Mouse (Mus musculus) cerebellum, postnatal 25 days (tissue): ENCODE measurements around the gene Cped1.
"Not testable (repeated sequence)": the region's sequence is repeated elsewhere in the genome, so short reads cannot be mapped to it uniquely, and the experiment has no call there.

Experiments used
- DNase-seq, 2 experiments: peaks; one replicate each; pipeline ENCODE4 v3.0.0; 2021; ENCODE audit warnings: mixed read lengths in 2 of 2

Cped1 gene

GRCm38 (mm10) chr6:22086056-22086455 is 100.3 kb downstream of the Cped1 start:
- DNase-seq: no peak

DNA sequence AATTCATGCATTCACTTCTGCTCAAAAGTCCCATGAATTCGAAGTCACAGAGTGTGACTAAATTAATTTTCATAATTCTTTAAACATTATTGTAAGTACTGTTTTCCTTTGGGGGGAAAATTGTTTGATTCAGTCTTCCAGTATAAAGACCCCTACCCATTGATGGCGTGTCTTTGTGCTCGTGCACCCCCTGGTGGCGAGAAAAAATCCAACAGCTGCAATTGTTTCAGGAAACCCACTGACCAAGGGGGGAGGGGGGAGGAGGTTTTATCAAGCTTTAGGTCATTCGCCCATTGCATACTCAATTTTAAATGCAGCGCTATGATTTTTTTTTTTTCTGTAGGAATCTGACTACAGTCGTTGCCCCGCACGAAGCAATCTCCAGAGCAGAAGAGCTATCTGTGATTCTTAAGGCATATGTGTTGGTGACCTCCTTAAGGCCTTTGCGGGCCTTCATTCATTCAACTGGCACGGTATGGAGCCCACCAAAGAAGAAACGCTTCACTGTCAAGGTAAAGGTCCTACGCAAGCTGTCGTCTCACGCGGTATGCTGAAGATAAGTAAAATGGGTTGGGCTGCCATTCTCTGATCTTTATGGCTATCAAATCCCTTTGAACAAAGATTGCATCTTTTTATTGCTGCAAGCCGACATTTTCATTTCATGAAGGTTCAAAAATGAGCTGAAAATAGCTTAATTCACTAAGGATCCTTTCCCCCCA is 102.8 kb downstream of the Cped1 start:
- DNase-seq: peak in 1 of 2 experiments; percentile 22

- DNase-seq: no peak
Observed at GRCm38 (mm10) chr6:22091773-22092172, 106.1 kb downstream of the Cped1 start.

- DNase-seq: no peak
Observed at GRCm38 (mm10) chr6:22093792-22094191, 108.1 kb downstream of the Cped1 start.

GRCm38 (mm10) chr6:22097709-22098108 is 112.0 kb downstream of the Cped1 start:
- peak; percentile 13 to 59 for DNase-seq

- no peak for DNase-seq
Observed at GRCm38 (mm10) chr6:22099832-22100231, 114.1 kb downstream of the Cped1 start.

DNA sequence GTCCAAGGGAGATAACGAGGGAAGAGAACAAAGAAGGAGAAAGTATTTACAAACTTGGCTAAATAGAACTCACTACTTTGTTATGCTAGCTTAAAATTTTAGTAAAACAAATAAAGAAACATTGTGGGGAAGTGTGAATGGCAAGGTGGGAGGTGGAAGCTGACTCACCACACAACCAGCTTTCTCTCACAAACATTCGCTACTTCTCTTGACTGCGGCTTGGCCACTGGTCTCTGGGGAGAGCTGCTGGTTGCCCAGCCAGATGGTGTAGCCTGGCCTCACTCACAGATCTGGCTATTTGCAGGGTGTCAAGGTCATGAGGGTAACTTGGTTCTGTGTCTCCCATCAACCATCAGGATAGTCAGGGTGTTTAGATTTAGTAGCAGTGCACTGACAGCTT is 116.2 kb downstream of the Cped1 start:
- no peak for DNase-seq

DNA sequence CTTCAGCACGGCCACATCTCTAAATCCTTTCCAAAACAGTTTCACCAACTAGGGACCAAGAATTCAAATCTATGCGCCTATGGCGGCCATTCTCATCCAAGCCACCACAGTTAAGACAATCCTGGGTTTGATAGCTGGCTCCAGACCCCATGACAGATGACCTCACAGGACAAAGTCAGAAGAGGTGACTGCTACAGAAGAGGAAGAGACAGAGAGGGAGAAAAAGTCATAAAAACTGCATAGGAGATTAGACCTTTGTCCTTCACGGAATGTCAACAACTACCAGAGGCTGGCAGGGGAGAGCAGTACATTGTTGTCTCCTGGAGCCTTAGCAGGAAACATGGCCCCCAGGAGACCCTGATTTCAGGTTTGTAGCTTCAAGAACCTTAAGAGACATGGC is 117.0 kb downstream of the Cped1 start:
- DNase-seq: no peak

GRCm38 (mm10) chr6:22103713-22104112 is 118.0 kb downstream of the Cped1 start:
- DNase-seq: no peak

DNA sequence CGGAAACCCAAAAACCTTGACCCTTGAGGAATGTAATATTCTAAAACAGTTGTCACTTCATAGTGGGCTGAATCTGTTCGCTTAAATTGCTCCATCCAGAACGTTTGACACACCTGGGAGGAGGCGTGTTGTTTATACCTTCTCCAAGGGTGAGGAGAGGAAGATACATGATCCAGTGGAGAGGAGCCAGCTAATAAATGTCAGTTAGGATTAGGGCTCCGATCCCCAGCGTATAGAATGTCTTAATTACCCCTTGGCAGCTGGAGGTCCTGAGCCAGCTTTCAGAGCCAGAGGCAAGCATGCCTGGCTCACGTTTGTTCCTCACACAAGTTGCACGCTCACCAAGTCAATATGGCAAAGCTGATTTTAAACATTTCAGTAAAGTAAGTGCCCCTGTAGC is 118.5 kb downstream of the Cped1 start:
- no peak for DNase-seq

GRCm38 (mm10) chr6:22114079-22114478 is 128.4 kb downstream of the Cped1 start:
- no peak for DNase-seq

- DNase-seq: no peak
Observed at GRCm38 (mm10) chr6:22116679-22117078, 131.0 kb downstream of the Cped1 start.

- peak; percentile 31 to 58 for DNase-seq
Observed at GRCm38 (mm10) chr6:22122080-22122479, 136.4 kb downstream of the Cped1 start.

GRCm38 (mm10) chr6:22122693-22123092 is 137.0 kb downstream of the Cped1 start:
- DNase-seq: no peak

GRCm38 (mm10) chr6:22123332-22123731 is 137.6 kb downstream of the Cped1 start:
- no peak for DNase-seq

- DNase-seq: not testable (repeated sequence)
Observed at GRCm38 (mm10) chr6:22124575-22125330, 139.0 kb downstream of the Cped1 start.

DNA sequence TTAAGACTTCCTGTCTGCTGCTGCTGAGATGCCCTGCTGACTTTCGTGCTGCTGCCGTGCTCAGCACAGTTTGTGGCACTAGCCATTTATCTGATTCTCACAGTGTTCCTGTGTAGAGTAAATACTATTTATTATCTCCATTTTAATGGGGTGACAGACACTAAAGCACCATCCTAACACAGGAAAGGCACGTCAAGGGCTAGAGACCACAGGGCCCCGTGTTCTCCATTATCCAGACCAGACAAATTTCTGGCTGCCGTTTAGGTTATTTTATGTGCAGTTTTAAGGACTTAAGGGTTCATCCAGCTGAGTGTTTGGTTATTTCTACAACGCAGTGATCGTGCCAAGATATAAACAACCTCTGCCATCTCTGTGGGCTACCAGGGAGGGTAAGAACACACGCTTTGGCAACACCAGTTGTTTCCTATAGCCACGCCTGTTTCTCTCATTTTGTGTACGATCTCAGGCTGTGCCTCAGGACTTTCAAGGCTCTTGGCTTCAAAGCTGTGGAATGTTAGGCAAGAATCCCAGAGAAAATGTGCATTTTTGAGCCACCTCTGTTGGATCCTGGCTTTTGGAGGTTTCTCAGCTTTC is 149.4 kb downstream of the Cped1 start:
- DNase-seq: no peak

DNA sequence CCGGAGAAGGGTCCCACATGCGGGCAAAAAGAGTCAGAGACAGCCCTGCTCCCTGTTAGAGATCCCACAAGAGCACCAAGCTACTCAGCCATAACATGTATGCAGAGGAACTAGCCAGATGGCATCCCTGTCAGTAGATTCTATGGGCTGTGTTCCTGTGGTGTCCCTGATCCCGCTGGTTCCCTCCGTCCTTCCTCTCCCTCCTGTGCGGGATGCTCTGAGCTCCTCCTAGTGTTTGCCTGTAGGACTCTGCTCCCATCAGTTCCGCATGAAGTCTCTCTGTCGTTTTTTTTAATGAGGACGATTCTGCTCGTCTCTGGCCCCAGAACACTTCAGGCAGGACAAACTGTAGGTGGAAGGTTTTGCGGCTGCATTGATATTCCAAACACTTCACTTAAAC is 151.1 kb downstream of the Cped1 start:
- DNase-seq: peak; percentile 30 to 41

DNA sequence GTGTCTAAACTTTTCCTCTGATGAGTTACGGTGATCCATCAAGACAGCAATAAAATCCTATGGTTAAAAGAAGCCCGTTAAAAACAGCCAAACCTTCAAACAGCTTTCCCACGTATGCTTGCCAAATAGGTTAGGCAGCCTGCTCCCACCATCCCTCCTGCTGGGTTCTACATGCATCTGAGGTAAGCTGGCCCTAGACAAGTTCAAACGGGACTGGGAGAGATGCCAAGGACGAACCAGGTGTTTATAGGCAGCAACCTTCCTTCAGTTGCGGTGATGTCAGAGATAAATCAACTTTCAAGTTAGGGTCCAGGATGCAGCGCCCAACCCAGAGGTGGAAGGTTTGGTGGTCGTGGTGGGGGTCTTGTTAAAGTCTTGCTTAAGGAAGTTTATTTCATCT is 155.1 kb downstream of the Cped1 start:
- DNase-seq: peak in 1 of 2 experiments; percentile 16

DNA sequence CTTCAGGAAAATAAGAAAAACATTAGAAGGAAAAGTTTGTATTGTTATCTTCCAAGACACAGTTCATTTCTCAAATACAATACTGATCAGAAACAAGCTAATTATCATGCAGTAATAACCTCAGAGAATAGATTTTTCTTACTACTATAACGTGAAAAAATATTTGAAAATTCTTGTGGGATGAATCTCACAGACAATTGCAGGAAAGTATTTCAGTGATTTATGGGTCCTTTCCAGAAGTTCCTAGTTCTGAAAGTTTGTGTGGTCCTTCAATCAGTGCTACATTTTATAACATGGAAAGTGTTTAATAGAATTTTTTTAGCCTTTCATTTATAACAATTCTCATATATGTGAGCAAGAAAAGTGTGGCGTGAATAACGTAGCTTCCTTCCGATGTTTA is 161.5 kb downstream of the Cped1 start:
- DNase-seq: no peak

DNA sequence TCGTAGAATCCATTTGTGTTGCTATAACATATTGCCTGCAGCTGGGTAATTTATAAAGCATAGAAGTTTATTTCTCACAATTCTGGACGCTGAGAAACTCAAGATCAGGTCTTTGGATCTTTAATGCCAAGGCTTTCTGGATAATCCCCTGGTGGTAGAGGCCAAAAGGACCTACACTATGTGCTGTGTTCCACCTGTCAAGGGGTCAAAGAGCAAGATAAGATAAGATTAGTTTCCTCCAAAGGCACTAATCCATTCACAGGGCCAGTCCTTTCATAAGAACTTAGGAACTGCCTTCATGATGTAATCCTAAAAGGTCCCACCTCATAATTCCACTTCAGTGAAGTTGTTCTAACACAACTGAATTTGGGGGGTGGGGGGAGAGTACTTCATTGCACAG is 162.8 kb downstream of the Cped1 start:
- no peak for DNase-seq

- DNase-seq: peak; percentile 76 to 88
Observed at GRCm38 (mm10) chr6:22157461-22157860, 171.7 kb downstream of the Cped1 start.

- no peak for DNase-seq
Observed at GRCm38 (mm10) chr6:22161944-22162343, 176.2 kb downstream of the Cped1 start.

DNA sequence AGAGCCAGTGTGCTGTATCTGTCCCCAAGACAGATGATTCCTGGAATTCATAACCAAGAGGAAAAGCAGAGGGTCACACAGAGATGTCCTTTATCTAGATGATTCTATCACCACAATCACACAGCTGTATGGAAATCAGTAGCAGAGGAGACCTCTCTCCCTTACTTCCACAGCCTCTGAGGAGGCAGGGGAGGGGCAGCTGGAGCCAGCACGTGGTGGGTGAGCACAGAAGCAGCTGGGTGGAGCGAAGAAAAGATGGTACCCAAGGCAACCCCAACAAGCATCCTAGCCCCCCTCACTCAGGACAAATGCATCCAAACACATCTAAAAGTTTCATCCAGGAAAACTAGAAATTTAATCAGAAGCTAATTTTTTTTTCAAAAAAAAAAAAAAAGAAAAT is 182.7 kb downstream of the Cped1 start:
- no peak for DNase-seq
